Mouse (Mus musculus): Measurements from ENCODE around the gene Cxcr5.

GRCm38 (mm10) chr9:44511935-44512716, 49.6 kb downstream of the Cxcr5 start:
- TF ChIP-seq CTCF (IDR thresholded peaks at IDR 0.05; ENCODE audit: low read depth) (no peak), EP300 (IDR thresholded peaks at IDR 0.05; ENCODE audit: low read depth) (no peak)

Data from heart, postnatal 0 days (tissue).